Mouse (Mus musculus): ENCODE measurements at regions not wholly inside any gene's neighbourhood (a gene's known extent, or its start where the extent isn't known, plus 50 kb on each side); places are given as distances from the start of the nearest gene placed in this dataset.

GRCm38 (mm10) chr8:10716161-10716560, 292.1 kb downstream of the Irs2 start:
- TF ChIP-seq CTCF (IDR thresholded peaks at IDR 0.05; ENCODE audit: low read depth), result no peak
- Histone ChIP-seq H3K27ac (ENCODE audit: low read depth) (no peak overlapping the region), H3K9me3 (ENCODE audit: low read depth, low read length) (no peaks in the 10 kb centered on the region), H3K36me3 (ENCODE audit: insufficient read depth) (no peaks in the 10 kb centered on the region), H3K27me3 (ENCODE audit: insufficient read depth, low read length) (no peaks in the 10 kb centered on the region), H3K9ac (no peak overlapping the region), H3K4me2 (no peak overlapping the region), H3K4me3 (ENCODE audit: low read depth, low read length) (no peak overlapping the region), H3K4me1 (ENCODE audit: insufficient read depth) (no peaks in the 10 kb centered on the region)
- DNase-seq (no peak), ATAC-seq (ENCODE audit: insufficient read depth) (no peak)
- WGBS, result 70% methylated on average over 5 of the region's 5 CpGs

- no peak for TF ChIP-seq CTCF (IDR thresholded peaks at IDR 0.05; ENCODE audit: low read depth)
- Histone ChIP-seq H3K4me2 (no peak overlapping the region), H3K4me1 (ENCODE audit: insufficient read depth) (no peaks in the 10 kb centered on the region), H3K9ac (no peak overlapping the region), H3K27me3 (ENCODE audit: insufficient read depth, low read length) (no peaks in the 10 kb centered on the region), H3K4me3 (ENCODE audit: low read depth, low read length) (no peak overlapping the region), H3K9me3 (ENCODE audit: low read depth, low read length) (no peaks in the 10 kb centered on the region), H3K27ac (ENCODE audit: low read depth) (no peak overlapping the region), H3K36me3 (ENCODE audit: insufficient read depth) (no peaks in the 10 kb centered on the region)
- 74% methylated on average over 13 of the region's 13 CpGs for WGBS
- DNase-seq (no peak), ATAC-seq (ENCODE audit: insufficient read depth) (no peak)
These were observed 294.7 kb downstream of the Irs2 start for GRCm38 (mm10) chr8:10713515-10714042.

GRCm38 (mm10) chr8:10712118-10712689, 296.1 kb downstream of the Irs2 start:
- WGBS, result 65% methylated on average over 7 of the region's 7 CpGs

GRCm38 (mm10) chr8:10711474-10711873, 296.8 kb downstream of the Irs2 start:
- 33% methylated on average over 7 of the region's 7 CpGs for WGBS
- no peak overlapping the region for H3K4me3 ChIP-seq (ENCODE audit: low read depth, low read length)
- no peaks in the 10 kb centered on the region for H3K27me3 ChIP-seq (ENCODE audit: insufficient read depth, low read length)
- no peak overlapping the region for H3K9ac ChIP-seq
- H3K27ac ChIP-seq (ENCODE audit: low read depth), result no peak overlapping the region
- H3K4me1 ChIP-seq (ENCODE audit: insufficient read depth), result no peaks in the 10 kb centered on the region
- H3K36me3 ChIP-seq (ENCODE audit: insufficient read depth), result no peaks in the 10 kb centered on the region
- no peaks in the 10 kb centered on the region for H3K9me3 ChIP-seq (ENCODE audit: low read depth, low read length)
- TF ChIP-seq CTCF (IDR thresholded peaks at IDR 0.05; ENCODE audit: low read depth), result no peak
- DNase-seq (no peak), ATAC-seq (ENCODE audit: insufficient read depth) (no peak)
- no peak overlapping the region for H3K4me2 ChIP-seq

More at GRCm38 (mm10) chr8:10712118-10712689, 296.1 kb downstream of the Irs2 start:
- Histone ChIP-seq H3K4me2 (no peak overlapping the region), H3K9ac (no peak overlapping the region), H3K27ac (ENCODE audit: low read depth) (no peak overlapping the region), H3K4me3 (ENCODE audit: low read depth, low read length) (no peak overlapping the region), H3K36me3 (ENCODE audit: insufficient read depth) (no peaks in the 10 kb centered on the region), H3K4me1 (ENCODE audit: insufficient read depth) (no peaks in the 10 kb centered on the region), H3K27me3 (ENCODE audit: insufficient read depth, low read length) (no peaks in the 10 kb centered on the region), H3K9me3 (ENCODE audit: low read depth, low read length) (no peaks in the 10 kb centered on the region)
- no peak for TF ChIP-seq CTCF (IDR thresholded peaks at IDR 0.05; ENCODE audit: low read depth)
- DNase-seq, result no peak
- ATAC-seq (ENCODE audit: insufficient read depth), result no peak

GRCm38 (mm10) chr8:10708509-10708908, 299.7 kb downstream of the Irs2 start:
- 63% methylated on average over 6 of the region's 6 CpGs for WGBS
- Histone ChIP-seq H3K36me3 (ENCODE audit: insufficient read depth) (no peaks in the 10 kb centered on the region), H3K4me1 (ENCODE audit: insufficient read depth) (no peaks in the 10 kb centered on the region), H3K27ac (ENCODE audit: low read depth) (no peak overlapping the region), H3K9me3 (ENCODE audit: low read depth, low read length) (no peaks in the 10 kb centered on the region), H3K9ac (no peak overlapping the region), H3K4me2 (no peak overlapping the region), H3K27me3 (ENCODE audit: insufficient read depth, low read length) (no peaks in the 10 kb centered on the region), H3K4me3 (ENCODE audit: low read depth, low read length) (no peak overlapping the region)
- no peak for DNase-seq
- no peak for TF ChIP-seq CTCF (IDR thresholded peaks at IDR 0.05; ENCODE audit: low read depth)
- ATAC-seq (ENCODE audit: insufficient read depth), result no peak

GRCm38 (mm10) chr8:10707122-10707521, 301.1 kb downstream of the Irs2 start:
- H3K4me1 ChIP-seq (ENCODE audit: insufficient read depth), result no peaks in the 10 kb centered on the region
- no peak for TF ChIP-seq CTCF (IDR thresholded peaks at IDR 0.05; ENCODE audit: low read depth)
- H3K27ac ChIP-seq (ENCODE audit: low read depth), result no peak overlapping the region
- H3K9ac ChIP-seq, result no peak overlapping the region
- no peaks in the 10 kb centered on the region for H3K9me3 ChIP-seq (ENCODE audit: low read depth, low read length)
- H3K4me2 ChIP-seq, result no peak overlapping the region
- H3K4me3 ChIP-seq (ENCODE audit: low read depth, low read length), result no peak overlapping the region
- DNase-seq (no peak), ATAC-seq (ENCODE audit: insufficient read depth) (no peak)
- no peaks in the 10 kb centered on the region for H3K27me3 ChIP-seq (ENCODE audit: insufficient read depth, low read length)
- no peaks in the 10 kb centered on the region for H3K36me3 ChIP-seq (ENCODE audit: insufficient read depth)

- ATAC-seq (ENCODE audit: insufficient read depth) (no peak), DNase-seq (peak; percentile 35)
- H3K9ac ChIP-seq, result no peak overlapping the region
- H3K4me1 ChIP-seq (ENCODE audit: insufficient read depth), result no peaks in the 10 kb centered on the region
- no peaks in the 10 kb centered on the region for H3K27me3 ChIP-seq (ENCODE audit: insufficient read depth, low read length)
- H3K4me3 ChIP-seq (ENCODE audit: low read depth, low read length), result no peak overlapping the region
- TF ChIP-seq CTCF (IDR thresholded peaks at IDR 0.05; ENCODE audit: low read depth), result no peak
- no peak overlapping the region for H3K4me2 ChIP-seq
- H3K27ac ChIP-seq (ENCODE audit: low read depth), result no peak overlapping the region
- no peaks in the 10 kb centered on the region for H3K36me3 ChIP-seq (ENCODE audit: insufficient read depth)
- WGBS, result 36% methylated on average over 7 of the region's 7 CpGs
- no peaks in the 10 kb centered on the region for H3K9me3 ChIP-seq (ENCODE audit: low read depth, low read length)
These were observed 302.3 kb downstream of the Irs2 start for GRCm38 (mm10) chr8:10705909-10706308.

Data from lung, embryonic 14.5 days (tissue).